Mouse (Mus musculus): ENCODE results near the gene Snx1.

Gene Snx1

DNA sequence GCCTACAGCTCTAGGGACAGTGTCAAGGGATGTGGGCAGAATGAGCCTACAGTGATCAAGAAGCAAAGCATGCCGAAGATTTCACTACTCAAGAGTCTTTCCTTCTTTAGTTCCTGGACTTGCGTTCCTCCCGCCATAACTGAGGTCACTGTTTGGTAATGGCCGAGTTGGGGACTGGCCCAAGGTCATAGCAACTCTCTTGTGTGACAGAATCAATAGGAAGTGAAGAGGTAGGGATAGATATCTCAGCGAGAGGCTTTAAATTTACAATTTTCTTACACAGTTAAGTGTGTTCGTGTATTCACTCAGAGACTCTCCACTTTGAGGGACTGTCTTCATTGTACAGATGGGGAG is 783 bp upstream of the Snx1 start:
- no peak for DNase-seq (ENCODE audit: low spot score)

DNA sequence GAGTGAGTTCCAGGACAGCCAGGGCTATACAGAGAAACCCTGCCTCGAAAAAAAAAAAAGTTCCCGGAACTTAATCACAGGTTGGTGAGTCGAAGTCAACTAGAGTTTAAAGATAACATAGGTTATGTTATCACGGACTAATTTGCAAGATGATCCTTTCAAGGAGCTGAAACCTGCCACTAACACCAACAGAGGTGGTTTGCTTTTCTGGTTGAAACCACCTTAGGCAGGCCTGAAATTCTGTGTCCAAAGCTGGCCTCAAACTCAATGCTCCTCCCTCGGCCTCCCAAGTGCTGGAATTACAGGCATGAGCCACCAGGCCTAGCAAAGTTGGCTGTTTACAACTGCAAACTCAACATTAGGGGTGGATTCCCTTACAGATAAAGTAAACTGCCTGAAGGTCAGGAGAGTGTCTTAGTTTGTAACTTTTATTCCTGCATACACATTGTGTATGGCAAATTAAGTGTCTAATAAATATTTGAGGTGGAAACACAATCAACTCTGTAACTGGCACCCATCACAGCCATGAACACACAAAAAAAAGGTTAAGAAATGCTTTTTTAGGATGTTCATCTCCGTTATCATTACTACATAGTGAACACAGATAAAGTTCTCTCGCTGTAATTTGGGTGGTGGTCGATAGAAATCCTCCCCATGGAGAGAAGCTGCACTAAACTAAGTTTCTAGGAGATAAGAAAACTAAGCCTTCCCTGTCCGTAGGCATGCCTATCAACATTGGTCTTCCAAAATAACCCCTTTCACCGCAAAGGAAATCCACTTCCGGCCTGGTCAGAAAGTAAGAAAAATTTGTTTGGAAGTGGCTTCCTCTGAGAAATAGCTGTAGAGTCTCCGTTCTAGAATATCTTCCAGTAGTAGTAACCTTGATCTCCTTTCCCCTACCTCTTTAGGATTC is 588 bp downstream of the Snx1 start:
- peak; percentile 19 for DNase-seq (ENCODE audit: low spot score)

DNA sequence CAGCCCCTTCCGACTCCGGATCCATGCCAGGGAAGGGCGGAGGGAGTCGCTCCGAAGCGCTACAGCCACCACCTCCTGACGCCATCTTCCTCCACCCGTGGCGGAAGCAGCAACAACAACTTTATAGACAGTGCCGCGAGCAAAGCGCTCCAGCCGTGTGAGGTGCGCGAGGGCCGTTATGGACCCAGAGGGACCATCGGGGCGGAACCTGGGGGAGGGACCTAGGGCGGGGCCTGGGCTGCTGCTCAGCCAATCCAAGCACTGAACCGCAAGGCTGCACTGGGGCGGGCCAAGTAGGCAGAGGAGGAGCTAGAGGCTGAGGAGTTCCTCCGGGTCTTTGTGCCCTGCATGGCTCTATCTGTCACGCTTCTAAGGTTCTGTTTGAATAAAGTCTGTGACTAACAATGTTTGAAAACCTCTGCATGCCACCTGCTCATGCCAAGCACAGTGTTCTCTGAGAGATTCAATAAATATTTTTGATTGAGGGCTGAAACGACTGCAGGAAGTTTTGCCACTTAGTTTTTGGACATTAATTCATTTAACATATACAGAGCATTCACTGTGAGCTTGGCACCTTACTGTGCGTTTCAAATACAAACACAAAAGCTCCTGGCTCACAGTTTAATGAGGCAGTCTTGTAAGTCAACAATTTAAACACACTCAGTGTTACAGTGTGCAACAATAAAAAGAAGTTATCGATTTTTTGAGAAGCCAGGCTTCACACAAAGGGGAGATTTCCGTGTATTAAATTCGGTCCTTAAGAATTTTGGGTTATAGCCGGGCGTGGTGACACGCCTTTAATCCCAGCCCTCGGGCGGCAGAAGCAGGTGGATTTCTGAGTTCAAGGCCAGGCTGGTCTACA is 1.5 kb downstream of the Snx1 start:
- peak; percentile 97 for DNase-seq (ENCODE audit: low spot score)

DNA sequence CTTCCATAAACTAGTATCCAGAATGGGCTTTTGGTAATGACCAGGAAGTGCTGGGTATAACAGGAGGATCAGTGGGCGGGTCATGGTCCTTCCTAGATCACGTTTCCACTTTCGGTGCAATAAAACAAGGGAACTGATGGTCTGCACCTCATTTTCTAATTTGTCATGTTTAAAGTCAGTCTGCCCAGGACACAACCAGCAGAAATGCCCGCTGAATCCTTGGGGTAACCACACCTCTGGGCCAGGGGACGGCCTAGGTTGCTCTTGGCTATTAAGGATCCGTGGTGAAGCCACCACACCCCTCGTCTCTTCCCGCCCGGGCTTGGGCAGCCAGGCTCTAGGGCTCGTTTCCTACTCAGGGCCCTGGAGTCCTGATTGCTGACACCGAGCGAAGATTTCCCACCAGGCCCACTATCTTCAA is 2.3 kb downstream of the Snx1 start:
- DNase-seq (ENCODE audit: low spot score) = no peak

DNA sequence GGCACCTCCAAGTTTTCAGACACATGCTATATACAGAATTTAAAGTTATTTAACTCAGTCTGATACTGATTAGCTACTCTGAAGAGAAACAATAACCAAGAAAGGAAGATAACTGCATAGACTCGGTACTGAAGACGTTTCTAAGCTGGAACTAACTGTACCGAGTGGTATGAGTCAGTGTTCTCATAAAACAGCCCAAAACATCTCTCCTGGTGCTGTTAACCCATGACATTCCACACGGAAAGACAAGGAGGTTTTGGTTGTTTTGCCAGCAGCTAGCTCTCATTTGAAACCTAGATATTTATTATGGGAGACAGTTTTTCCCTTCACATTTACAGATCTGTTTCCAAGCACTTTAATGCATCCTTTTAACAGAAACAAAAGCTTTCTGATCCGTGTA is 2.7 kb downstream of the Snx1 start:
- no peak for DNase-seq (ENCODE audit: low spot score)

DNA sequence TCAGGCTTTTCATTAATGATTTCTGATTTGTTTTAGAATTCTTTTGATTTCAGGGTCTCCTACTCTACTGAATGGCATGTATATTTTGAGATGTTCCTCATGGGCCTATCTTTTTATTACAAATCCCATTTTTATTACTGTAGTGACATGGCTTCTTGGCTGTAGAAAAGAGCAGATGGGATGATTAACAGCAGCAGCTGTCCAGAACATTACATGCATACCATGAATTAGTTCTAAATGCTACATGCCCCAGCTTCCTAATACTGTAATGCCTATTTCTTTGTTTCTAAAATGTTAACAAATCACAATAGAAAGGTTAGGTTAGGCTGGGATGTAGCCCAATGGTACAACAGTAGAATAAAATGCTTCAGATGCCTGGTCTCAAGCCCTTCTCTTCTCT is 5.0 kb downstream of the Snx1 start:
- no peak for DNase-seq (ENCODE audit: low spot score)

DNA sequence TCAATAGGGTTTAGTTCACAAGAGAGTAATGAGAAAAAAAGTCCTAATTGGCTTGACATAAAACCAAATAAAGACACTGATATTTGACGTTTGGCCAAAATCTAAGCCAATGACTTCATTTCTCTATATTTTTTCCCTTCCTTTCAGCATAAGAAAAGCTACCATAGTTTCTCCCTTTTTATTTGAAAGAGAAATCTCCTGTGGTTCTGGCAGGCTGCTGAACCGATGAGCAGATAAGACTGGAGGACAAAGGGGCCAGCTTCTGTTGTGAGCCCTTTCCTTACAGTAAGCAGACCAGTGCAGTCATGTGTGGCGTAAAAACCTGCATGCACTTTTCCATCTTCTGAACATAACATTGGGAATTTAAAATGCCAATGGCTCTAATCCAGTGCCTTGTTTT is 5.4 kb downstream of the Snx1 start:
- no peak for DNase-seq (ENCODE audit: low spot score)

DNA sequence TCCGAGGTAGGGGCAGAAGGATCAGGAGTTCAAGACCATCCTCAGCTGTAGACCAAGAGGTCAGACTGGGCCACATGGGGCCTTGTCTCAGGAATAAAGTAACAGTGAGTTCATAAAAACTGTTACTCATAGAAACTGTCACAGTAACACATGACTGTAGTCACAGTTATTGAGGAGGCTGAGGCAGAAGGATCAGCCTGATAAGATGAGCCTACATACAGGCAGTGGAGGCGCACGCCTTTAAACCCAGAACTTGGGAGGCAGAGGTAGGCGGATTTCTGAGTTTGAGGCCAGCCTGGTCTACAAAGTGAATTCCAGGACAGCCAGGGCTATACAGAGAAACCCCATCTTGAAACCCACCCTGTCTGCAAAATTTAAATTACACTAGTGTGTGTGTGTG is 6.3 kb downstream of the Snx1 start:
- no peak for DNase-seq (ENCODE audit: low spot score)

DNA sequence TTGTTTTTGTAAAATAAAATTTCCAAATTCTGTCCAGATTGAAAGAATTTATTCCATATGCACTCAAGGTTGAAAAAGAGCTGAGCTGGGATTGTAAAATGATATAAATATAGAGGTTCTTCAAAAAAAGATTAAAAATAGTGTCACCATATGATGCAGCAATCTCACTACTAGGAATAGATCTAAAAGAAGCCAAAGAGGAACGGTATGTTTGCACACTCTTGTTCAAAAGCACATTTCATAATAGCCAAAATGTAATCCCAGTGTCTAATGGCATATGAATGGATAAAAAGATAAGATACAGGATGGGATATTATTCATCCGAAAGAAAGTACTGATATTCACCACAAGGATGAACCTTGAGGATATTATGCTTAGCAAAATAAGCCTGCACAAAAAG is 6.9 kb downstream of the Snx1 start:
- DNase-seq (ENCODE audit: low spot score) = no peak

DNA sequence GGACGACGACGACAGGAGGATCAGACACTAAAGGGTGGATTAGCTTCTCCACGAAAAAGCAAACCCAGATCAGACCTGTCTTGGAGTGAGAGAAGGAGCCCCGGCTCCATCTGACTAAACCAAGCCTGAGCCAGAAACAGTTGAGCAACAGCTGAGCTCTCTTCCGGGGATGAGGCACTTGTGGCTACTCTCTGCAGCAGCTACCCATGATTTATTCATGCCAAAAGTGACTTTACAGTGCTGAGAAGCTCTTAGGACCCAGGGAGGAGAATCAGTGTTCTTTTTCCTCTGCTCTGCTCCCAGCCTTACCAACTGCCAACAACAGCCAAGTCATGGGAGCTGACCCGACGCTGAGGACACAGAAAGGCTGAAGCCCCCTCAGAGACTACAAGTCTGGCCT is 9.5 kb downstream of the Snx1 start:
- no peak for DNase-seq (ENCODE audit: low spot score)

DNA sequence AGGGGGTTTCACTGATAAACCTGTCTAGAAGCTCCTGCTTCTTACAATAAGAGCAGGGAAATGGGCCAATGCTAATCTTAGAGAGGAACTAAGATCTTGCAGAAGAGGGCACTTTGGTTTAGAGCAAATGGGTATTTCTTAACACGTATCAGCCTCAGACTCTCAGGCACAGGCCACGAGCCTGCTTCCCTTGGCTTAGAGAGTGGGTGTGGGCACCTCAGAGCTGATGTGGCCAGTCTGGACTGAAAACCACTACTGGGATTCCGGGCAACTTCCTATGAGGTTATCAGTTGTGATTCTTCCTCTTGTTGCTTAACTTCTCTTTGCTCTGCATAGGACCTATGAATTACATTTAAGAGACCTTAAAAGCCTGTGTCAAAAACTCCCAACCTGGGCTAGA is 12.0 kb downstream of the Snx1 start:
- no peak for DNase-seq (ENCODE audit: low spot score)

DNA sequence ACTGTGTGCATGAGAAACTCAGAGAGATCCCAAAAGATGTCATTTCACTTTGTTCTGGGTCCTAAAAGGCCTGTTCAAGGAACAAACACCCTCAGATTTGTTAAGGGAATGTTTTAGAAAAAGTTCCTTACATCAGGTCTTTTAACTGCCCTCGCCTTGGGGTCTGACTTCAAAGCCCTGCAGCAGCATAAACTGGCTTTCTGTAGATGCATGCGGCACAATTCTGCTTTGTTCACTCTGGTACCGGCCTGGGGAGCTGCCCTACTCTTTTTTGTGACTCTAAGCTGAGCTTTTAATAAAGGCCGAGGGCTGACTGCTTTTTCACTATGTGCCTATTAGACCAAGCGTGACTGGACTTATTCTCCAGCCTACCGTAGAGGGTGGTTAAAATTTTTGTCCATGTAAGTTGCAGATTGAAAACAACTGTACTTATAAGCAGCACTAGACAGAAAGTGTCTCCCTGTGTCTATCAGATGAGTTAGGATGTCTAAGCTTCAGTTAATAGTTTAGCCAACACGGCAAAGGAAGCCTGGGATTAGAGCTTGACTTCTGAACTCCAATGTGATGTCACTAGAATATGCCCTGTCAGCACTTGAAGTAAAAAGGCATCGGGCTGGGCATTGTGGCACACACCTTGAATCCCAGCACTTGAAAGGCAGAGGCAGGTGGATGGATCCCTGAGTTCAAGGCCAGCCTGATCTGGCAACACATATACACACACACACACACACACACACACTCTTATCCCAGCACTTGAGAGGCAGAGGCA is 15.6 kb downstream of the Snx1 start:
- no peak for DNase-seq (ENCODE audit: low spot score)

DNA sequence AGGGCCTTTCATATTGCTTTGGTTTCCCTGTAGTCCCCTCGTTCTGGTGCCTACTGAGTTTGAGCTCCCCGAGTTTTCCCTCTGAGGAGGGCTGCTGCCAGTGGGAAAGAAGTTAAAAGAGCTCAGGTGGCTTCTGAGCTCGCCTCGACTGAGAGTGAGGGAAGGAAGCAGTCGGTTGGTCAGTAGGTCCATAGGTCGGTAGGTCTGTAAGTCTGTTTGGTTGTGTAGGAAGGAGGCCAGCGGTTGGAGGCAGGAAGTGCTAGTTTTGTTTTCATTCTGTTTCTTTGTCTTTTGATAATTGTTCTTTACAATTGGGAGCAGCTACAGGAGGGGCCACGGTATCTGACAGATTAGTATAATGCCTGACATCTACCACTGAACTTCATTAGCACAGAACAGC is 16.3 kb downstream of the Snx1 start:
- DNase-seq (ENCODE audit: low spot score) = no peak

DNA sequence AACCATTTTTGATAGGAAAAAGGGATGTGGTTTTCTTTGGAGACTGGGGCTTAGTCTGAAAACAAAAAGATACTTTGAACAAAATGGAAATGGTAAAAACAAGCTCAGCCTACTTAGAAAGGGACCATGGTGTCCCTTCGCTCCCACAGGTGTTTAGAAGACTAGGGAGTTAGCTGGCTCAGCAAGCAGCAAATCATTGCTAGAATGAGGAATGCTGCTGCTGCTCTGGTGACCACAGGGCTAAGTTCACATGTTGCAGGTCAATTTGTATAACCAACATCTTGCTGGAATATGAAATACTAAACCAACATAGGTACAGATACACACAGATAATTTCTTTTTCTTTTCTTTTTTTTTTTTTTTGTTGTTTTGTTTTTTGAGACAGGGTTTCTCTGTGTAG is 16.8 kb downstream of the Snx1 start:
- no peak for DNase-seq (ENCODE audit: low spot score)

DNA sequence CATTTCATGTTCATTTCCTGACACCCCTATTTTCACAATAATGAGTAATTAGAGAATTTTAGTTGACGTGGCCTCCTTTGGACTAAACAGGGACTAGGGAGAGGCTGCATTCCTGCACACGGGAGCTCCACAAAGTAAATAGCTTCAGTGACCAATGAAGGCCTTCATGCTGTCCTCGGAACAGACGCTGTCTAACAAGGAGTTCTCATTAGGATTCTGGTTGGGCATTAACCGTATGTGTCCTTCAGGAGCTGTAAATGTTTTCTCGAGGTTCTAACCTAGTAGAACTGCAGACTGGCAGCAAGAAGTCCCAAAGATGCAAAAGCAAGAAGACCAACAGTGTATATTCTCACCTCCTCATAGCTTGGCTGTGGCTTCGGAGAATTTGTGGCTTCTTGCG is 21.2 kb downstream of the Snx1 start:
- no peak for DNase-seq (ENCODE audit: low spot score)

DNA sequence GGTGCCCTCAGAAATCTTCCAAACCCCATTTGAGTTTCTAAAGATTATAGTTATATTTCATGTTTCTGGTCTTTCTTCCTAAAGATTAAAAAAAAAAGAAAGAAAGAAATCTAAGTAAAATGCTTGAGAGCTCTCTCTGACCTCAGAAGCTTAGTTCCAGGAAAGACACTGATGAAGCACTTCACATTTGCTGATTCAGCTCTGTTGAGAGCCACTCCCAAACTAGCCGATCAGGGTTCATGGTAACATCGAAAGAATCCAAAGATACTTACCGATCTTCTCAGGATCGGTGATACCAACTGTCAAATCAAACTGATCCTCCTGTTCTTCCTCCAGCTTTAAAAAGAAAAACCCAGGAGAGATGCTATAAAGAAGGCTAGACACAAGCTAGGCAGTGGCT is 21.8 kb downstream of the Snx1 start:
- no peak for DNase-seq (ENCODE audit: low spot score)

DNA sequence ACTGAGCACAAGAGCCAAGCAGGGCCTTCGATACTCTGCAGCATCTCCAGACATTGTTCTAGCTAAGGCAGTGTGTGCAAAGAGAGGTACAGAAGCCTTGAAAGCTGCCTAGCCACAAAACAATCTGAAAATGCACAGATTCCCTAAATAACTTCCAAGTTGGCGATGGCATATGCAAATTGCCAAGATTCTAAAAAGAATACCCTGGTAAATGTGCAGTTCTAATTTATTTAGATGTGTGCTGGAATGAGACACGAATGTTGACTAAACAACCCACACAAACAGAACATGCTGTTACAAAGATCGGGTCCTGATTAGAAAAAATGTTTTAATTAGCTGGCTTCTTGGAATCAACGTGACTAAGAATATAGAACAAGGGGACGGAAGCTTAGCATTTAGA is 23.7 kb downstream of the Snx1 start:
- DNase-seq (ENCODE audit: low spot score) = no peak

DNA sequence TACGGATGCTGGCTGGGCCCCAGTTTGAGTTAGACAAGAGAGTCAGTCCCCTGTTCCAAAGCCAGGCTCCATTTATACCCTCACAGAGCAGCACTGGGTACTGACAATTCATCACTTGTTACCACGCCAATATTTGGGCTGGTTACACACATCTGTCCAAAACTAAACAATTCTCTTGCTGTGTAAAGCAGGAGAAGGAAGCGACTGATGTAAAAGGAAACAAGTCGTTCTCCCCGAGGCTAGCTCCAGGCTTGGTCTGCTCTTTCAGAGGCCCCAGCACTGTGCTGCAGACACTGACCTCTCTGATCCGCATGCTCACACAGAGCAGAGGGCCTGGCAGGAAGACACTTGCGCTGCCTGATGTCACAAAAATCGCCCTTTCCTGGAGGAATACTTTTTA is 24.8 kb downstream of the Snx1 start:
- no peak for DNase-seq (ENCODE audit: low spot score)

DNA sequence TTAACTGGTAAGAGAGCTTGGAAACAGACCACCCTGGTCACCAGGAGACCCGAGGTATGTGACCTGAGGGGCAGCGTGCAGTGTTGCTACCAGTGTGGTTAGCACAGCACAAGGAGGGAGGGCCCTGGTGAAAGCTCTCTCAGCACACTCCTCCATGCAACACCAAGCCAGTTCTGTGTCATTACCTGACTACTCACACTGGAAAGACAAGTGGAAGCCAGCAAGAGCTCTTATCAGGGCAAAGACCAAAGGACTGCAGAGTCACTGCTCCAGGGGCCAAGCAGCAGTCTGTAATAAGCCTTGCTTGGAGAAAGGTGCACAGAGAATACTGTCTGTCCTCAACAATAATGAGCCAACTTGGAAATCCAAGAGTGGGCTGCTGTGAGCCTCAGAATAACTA is 33.7 kb downstream of the Snx1 start:
- no peak for DNase-seq (ENCODE audit: low spot score)

DNA sequence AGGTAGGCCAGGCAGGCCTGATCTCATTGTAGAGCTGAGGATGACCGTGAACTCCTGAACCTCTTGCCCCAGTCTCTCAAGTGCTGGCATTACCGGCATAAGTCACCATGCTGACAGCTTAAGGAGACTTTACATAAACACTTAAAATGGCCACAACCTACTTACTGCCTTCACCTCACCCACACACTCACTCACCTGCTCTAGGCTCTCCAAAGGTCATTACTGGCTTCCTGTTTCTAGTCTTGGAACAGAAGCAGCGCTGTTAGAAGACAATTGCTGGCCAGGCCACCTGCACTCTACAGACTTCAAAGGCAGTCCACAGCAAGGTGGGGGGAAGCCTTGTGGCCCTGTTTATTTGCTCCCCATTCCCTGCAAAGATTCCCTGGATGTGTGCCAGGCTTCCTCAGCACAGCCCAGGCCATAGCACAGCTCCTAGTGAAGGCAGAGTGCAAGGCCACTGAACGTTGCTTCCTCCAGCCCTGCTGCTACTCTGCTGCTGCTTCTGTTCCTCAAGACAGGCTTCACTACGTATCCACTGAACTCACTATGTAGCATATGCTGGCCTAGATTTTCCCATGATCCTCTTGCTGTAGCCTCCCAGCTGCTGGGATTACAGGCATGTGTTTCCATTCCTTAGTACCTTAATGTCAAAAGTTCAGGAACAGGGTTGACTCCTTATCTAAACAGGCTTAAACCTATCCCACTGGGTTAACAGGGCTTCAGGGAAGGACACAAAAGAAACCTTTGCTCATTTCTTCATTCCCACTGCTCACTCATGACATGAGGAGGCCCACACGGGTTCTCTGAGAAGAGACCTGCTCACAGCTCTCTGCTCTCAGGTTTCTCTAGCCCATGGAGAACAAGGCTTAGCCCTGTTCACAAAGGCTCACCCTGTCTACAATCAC is 34.8 kb downstream of the Snx1 start:
- no peak for DNase-seq (ENCODE audit: low spot score)

DNA sequence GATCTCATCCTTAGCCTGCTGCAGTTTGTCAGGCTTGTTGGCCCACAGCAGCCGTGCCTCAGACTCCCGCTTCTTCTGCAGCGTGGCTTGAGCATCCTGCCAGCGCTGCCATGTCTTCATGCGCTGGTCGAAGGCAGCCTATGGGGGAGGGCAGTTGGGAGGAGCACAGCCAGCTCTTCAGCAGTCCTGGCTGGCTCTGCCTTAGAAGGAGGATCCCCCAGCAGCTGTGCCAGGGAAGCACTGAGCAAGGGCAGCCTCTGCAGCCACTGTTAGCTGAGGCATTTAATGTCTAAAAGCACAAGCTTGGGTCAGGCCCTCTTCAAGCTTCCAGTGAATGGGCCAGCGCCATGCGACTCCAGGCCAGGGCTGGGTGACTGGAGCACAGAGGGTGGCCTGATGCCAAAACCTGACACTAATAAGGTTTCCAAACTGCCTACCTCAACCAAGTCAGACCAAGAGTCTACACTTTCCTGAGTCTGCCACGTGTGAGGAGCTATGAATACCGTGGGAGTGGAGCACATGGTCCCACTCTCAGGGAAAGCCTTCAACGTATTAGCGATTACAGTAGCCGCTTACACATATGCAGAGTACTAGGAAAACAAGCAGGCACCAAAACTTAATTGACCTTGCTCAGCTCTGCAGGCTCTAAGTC is 35.7 kb downstream of the Snx1 start:
- DNase-seq (ENCODE audit: low spot score) = no peak
